Comparison of ENCODE assay signal across 24 mouse cellular contexts in genomic region chr10:12497555-12497954, GRCm38 (mm10).
"Had no signal": no experiment of that assay in that cellular context is flagged by ENCODE, and none has a peak within 500 bp of the region (broad histone marks: within the 10 kb centered on the region; RNA-seq: fewer than 3 reads in every experiment).

No protein-coding gene starts in this region.

- H3K4me1 ChIP-seq: liver, embryonic 15.5 days; lung, embryonic 15.5 days; midbrain, embryonic 13.5 days had no signal

- ATAC-seq: liver, embryonic 12.5 days; midbrain, embryonic 13.5 days; midbrain, embryonic 16.5 days had no signal

- H3K4me2 ChIP-seq: limb, embryonic 13.5 days; liver, embryonic 12.5 days; liver, embryonic 15.5 days; lung, embryonic 15.5 days; midbrain, embryonic 13.5 days; neural tube, embryonic 13.5 days had no signal

- H3K27me3 ChIP-seq: limb, embryonic 13.5 days; liver, embryonic 12.5 days; liver, embryonic 15.5 days; lung, embryonic 15.5 days; midbrain, embryonic 13.5 days; neural tube, embryonic 13.5 days had no signal

- H3K4me3 ChIP-seq: layer of hippocampus, adult 2 months; limb, embryonic 10.5 days; limb, embryonic 13.5 days; liver, embryonic 12.5 days; liver, embryonic 15.5 days; lung, embryonic 15.5 days; midbrain, embryonic 10.5 days; midbrain, embryonic 13.5 days; myocyte; neural tube, embryonic 13.5 days had no signal

- H3K36me3 ChIP-seq: lung, embryonic 15.5 days; midbrain, embryonic 13.5 days had no signal

- DNase-seq: kidney, adult 11 months; kidney, adult 8-10 months; kidney, postnatal 25 days; layer of hippocampus, adult 9-11 months; liver; lung, adult 18-20 months; lung, postnatal 10 days; lung, postnatal 36 days; retina, postnatal 1 day; right cerebral cortex, postnatal 25 days; thymus, adult 18-20 months; thymus, postnatal 25 days had no signal

- H3K9ac ChIP-seq: limb, embryonic 13.5 days; liver, embryonic 12.5 days; liver, embryonic 15.5 days; lung, embryonic 15.5 days; midbrain, embryonic 13.5 days; neural tube, embryonic 13.5 days had no signal

- H3K9me3 ChIP-seq: limb, embryonic 10.5 days; limb, embryonic 13.5 days; liver, embryonic 12.5 days; liver, embryonic 15.5 days; lung, embryonic 15.5 days; midbrain, embryonic 10.5 days; midbrain, embryonic 13.5 days; neural tube, embryonic 13.5 days had no signal

- H3K27ac ChIP-seq: kidney, postnatal 0 days; layer of hippocampus, adult 2 months; limb, embryonic 10.5 days; limb, embryonic 13.5 days; liver, embryonic 12.5 days; liver, embryonic 15.5 days; lung, embryonic 15.5 days; midbrain, embryonic 10.5 days; midbrain, embryonic 13.5 days; neural tube, embryonic 13.5 days had no signal
